Mouse (Mus musculus): ENCODE results near the gene Csrp1.
A peak's percentile ranks its signal among the peaks of the same experiment; 100 is the strongest.

Gene Csrp1

GRCm38 (mm10) chr1:135719983-135720382 lies at the start of gene Csrp1:
TSS of gene Csrp1 (plus strand) at chr1:135720061.
- DNase-seq: no peak

GRCm38 (mm10) chr1:135670397-135671130 lies 49.3 kb upstream of the Csrp1 start:
- DNase-seq: peak; percentile 81

GRCm38 (mm10) chr1:135671406-135671805 lies 48.5 kb upstream of the Csrp1 start:
- DNase-seq: no peak

- peak; percentile 18 for DNase-seq
Observed at GRCm38 (mm10) chr1:135671956-135672355, 47.9 kb upstream of the Csrp1 start.

- DNase-seq: no peak
Observed at GRCm38 (mm10) chr1:135672374-135672773, 47.5 kb upstream of the Csrp1 start.

- DNase-seq: no peak
Observed at GRCm38 (mm10) chr1:135673423-135673822, 46.4 kb upstream of the Csrp1 start.

GRCm38 (mm10) chr1:135675449-135676129 lies 44.3 kb upstream of the Csrp1 start:
- no peak for DNase-seq

GRCm38 (mm10) chr1:135676247-135676646 lies 43.6 kb upstream of the Csrp1 start:
- no peak for DNase-seq

- no peak for DNase-seq
Observed at GRCm38 (mm10) chr1:135676938-135677682, 42.8 kb upstream of the Csrp1 start.

GRCm38 (mm10) chr1:135678145-135678544 lies 41.7 kb upstream of the Csrp1 start:
- no peak for DNase-seq

GRCm38 (mm10) chr1:135680716-135681115 lies 39.1 kb upstream of the Csrp1 start:
- no peak for DNase-seq

GRCm38 (mm10) chr1:135681122-135681521 lies 38.7 kb upstream of the Csrp1 start:
- no peak for DNase-seq

- no peak for DNase-seq
Observed at GRCm38 (mm10) chr1:135684895-135685294, 35.0 kb upstream of the Csrp1 start.

GRCm38 (mm10) chr1:135685316-135685715 lies 34.5 kb upstream of the Csrp1 start:
- no peak for DNase-seq

GRCm38 (mm10) chr1:135686792-135687510 lies 32.9 kb upstream of the Csrp1 start:
- peak; percentile 38 for DNase-seq

GRCm38 (mm10) chr1:135687771-135688492 lies 31.9 kb upstream of the Csrp1 start:
- peak; percentile 89 for DNase-seq

- DNase-seq: no peak
Observed at GRCm38 (mm10) chr1:135688686-135689085, 31.2 kb upstream of the Csrp1 start.

GRCm38 (mm10) chr1:135690784-135691416 lies 29.0 kb upstream of the Csrp1 start:
- peak; percentile 32 for DNase-seq

GRCm38 (mm10) chr1:135691417-135691815 lies 28.4 kb upstream of the Csrp1 start:
- DNase-seq: peak; percentile 18

- no peak for DNase-seq
Observed at GRCm38 (mm10) chr1:135694181-135694580, 25.7 kb upstream of the Csrp1 start.

- no peak for DNase-seq
Observed at GRCm38 (mm10) chr1:135697462-135697861, 22.4 kb upstream of the Csrp1 start.

- no peak for DNase-seq
Observed at GRCm38 (mm10) chr1:135698046-135698445, 21.8 kb upstream of the Csrp1 start.
